In the genomic region with DNA sequence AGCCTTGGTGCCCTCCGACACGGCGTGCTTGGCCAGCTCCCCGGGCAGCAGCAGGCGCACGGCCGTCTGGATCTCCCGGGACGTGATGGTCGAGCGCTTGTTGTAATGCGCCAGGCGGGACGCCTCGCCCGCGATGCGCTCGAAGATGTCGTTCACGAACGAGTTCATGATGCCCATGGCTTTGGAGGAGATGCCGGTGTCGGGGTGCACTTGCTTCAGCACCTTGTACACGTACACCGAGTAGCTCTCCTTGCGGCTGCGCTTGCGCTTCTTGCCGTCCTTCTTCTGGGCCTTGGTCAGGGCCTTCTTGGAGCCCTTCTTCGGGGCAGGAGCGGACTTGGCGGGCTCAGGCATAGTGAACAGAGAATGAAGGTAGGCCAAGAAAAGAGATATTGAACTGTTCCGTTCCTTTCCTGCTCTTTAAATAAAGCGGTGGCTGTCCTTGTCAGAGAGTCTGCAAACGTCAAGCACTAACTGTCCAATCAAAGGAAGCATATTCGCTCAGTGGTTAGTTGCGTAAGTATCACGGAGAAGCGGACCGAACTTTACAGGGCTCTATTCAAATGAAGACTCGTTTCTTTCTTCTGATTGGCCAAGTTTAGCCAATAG, we compare ENCODE assay signal across 8 mouse cellular contexts. TPM values are rescaled to one million over a fixed set of nuclear protein-coding genes. Genes with fewer than 3 reads are reported as not detected.
A peak's percentile ranks its signal among the peaks of the same experiment; 100 is the strongest.
DNase-seq lines count a peak whose midpoint lies in the region; ATAC-seq and TF ChIP-seq lines count a peak whose summit lies in the region.
"Not testable (repeated sequence)": the region's sequence is repeated elsewhere in the genome, so short reads cannot be mapped to it uniquely, and the experiment has no call there.

A gene (minus strand): TSS at position 394 of the 609 bp plus-strand sequence.

- peak; percentile 98 for DNase-seq in CH12.LX (ENCODE audit: extremely low read depth)
- peak; percentile 90 for DNase-seq in c-Kit-positive CD71-negative TER-119-negative erythroid progenitor cells, embryonic 14.5 days (ENCODE audit: low read depth)
- peak; percentile 91 for DNase-seq in fibroblast of lung, adult 2 months (ENCODE audit: low read depth)
- peak; percentile 72 for DNase-seq in kidney, postnatal 10 days
- DNase-seq in liver, embryonic 13.5 days: peak; percentile 89

- peak; percentile 91 for ATAC-seq in heart, embryonic 15.5 days (replicated peaks; ENCODE audit: insufficient number of reproducible peaks, insufficient read depth, low FRiP score, low read depth)
- ATAC-seq in liver, embryonic 13.5 days (ENCODE audit: low read depth): peak; percentile 87
- ATAC-seq in stomach, embryonic 15.5 days (ENCODE audit: insufficient read depth, low FRiP score, low read depth): peak; percentile 95

- H3K4me3 ChIP-seq in CH12.LX (replicated peaks in 1 of 3; ENCODE audit: low read depth in 2 of 3, low read length in 2 of 3, poor library complexity in 1 of 3) (peak within 1 kb of the TSS; percentile 50 to 72 (median 51)), myocyte (peak within 1 kb of the TSS; percentile 37)
- peak within 1 kb of the TSS; percentile 58 for H3K4me3 ChIP-seq in heart, embryonic 15.5 days
- H3K4me3 ChIP-seq in liver, embryonic 13.5 days (replicated peaks): peak within 1 kb of the TSS; percentile 67
- H3K4me3 ChIP-seq in stomach, embryonic 15.5 days (replicated peaks): peak within 1 kb of the TSS; percentile 50

- not testable (repeated sequence) for H3ac ChIP-seq in myocyte (ENCODE audit: control insufficient read depth, insufficient read length)

- under 1% methylated on average over 39 of the region's 42 CpGs for WGBS in heart, embryonic 15.5 days
- WGBS in liver, embryonic 13.5 days (ENCODE audit: insufficient replicate concordance): under 1% methylated on average over 30 of the region's 42 CpGs
- WGBS in stomach, embryonic 15.5 days: under 1% methylated on average over 35 of the region's 42 CpGs

- TF ChIP-seq POLR2A in CH12.LX (IDR thresholded peaks at IDR 0.05; ENCODE audit: low read depth, low read length) (peak; percentile 99), myocyte (IDR thresholded peaks at IDR 0.05; ENCODE audit: insufficient read length, low read depth) (peak; percentile 65)

- H3K4me1 ChIP-seq in CH12.LX (ENCODE audit: control insufficient read depth in 1 of 2, insufficient read depth in 2 of 2): peaks cover 3 to 29% of the 10 kb centered on the region in 2 experiments; a peak in 3 of 4 replicates
- H3K4me1 ChIP-seq in heart, embryonic 15.5 days (replicated peaks); stomach, embryonic 15.5 days: not testable (repeated sequence)
- H3K4me1 ChIP-seq in liver, embryonic 13.5 days (replicated peaks): peaks cover 33% of the 10 kb centered on the region

- dilution Hi-C loops in CH12.LX (cut with MboI; ENCODE audit: extremely low pct_ligation_motif_present, extremely low pct_unique_long_range_greater_than_20kb, low sequenced_read_pairs): not testable (repeated sequence)

- TF ChIP-seq CTCF in CH12.LX (conservative IDR thresholded peaks at IDR 0.05 in 1 of 2, IDR thresholded peaks at IDR 0.05 in 1 of 2; ENCODE audit: low read depth in 2 of 2, low read length in 2 of 2): not testable (repeated sequence)

- not testable (repeated sequence) for H3K36me3 ChIP-seq in CH12.LX (replicated peaks in 1 of 2; ENCODE audit: control insufficient read depth in 1 of 2, insufficient read depth in 1 of 2, low read length in 1 of 2); heart, embryonic 15.5 days; liver, embryonic 13.5 days; myocyte (ENCODE audit: control insufficient read depth, insufficient read depth); stomach, embryonic 15.5 days

- not testable (repeated sequence) for H3K27me3 ChIP-seq in CH12.LX (replicated peaks); heart, embryonic 15.5 days; liver, embryonic 13.5 days; myocyte (ENCODE audit: control insufficient read depth, insufficient read depth, insufficient read length); stomach, embryonic 15.5 days (replicated peaks)

- not testable (repeated sequence) for H3K9me3 ChIP-seq in CH12.LX (replicated peaks; ENCODE audit: low read length); heart, embryonic 15.5 days (replicated peaks); liver, embryonic 13.5 days (replicated peaks); stomach, embryonic 15.5 days

- in situ Hi-C loops in CH12.LX (cut with MboI; ENCODE audit: low pct_ligation_motif_present, low pct_unique_long_range_greater_than_20kb, low sequenced_read_pairs): not testable (repeated sequence)

- H3K79me2 ChIP-seq in CH12.LX (replicated peaks; ENCODE audit: control insufficient read depth, extremely low read depth, insufficient read depth, poor library complexity, severe bottlenecking); myocyte (ENCODE audit: control insufficient read depth, insufficient read depth): not testable (repeated sequence)

- TF ChIP-seq EP300 in CH12.LX (IDR thresholded peaks at IDR 0.05; ENCODE audit: low read length): not testable (repeated sequence)

- H3K9ac ChIP-seq in CH12.LX (ENCODE audit: insufficient read depth, low read depth): peak within 1 kb of the TSS; percentile 97
- H3K9ac ChIP-seq in heart, embryonic 15.5 days: peak within 1 kb of the TSS; percentile 53
- peak within 1 kb of the TSS; percentile 90 for H3K9ac ChIP-seq in liver, embryonic 13.5 days
- peak within 1 kb of the TSS; percentile 41; the same call in 1 of the 2 replicates for H3K9ac ChIP-seq in stomach, embryonic 15.5 days

- not testable (repeated sequence) for TF ChIP-seq RAD21 in CH12.LX (IDR thresholded peaks at IDR 0.05; ENCODE audit: low read depth, low read length)

- H3K27ac ChIP-seq in CH12.LX (ENCODE audit: insufficient read depth, low read depth): peak within 1 kb of the TSS; percentile 97
- H3K27ac ChIP-seq in heart, embryonic 15.5 days: peak within 1 kb of the TSS; percentile 92
- peak within 1 kb of the TSS; percentile 98 for H3K27ac ChIP-seq in liver, embryonic 13.5 days
- H3K27ac ChIP-seq in stomach, embryonic 15.5 days: peak within 1 kb of the TSS; percentile 95

- H3K4me2 ChIP-seq in CH12.LX (ENCODE audit: insufficient read depth, low read depth, poor library complexity, severe bottlenecking) (peak within 1 kb of the TSS; percentile 84), myocyte (ENCODE audit: low read depth) (peak within 1 kb of the TSS; percentile 91)
- H3K4me2 ChIP-seq in heart, embryonic 15.5 days: peak within 1 kb of the TSS; percentile 77
- peak within 1 kb of the TSS; percentile 73 for H3K4me2 ChIP-seq in liver, embryonic 13.5 days
- H3K4me2 ChIP-seq in stomach, embryonic 15.5 days: peak within 1 kb of the TSS; percentile 65

TF ChIP-seq in CH12.LX, 34 proteins besides CTCF, POLR2A, EP300 and RAD21:
- TF ChIP-seq NELFE (IDR thresholded peaks at IDR 0.05; ENCODE audit: low read depth, low read length) (peak; percentile 99), ZMIZ1 (IDR thresholded peaks at IDR 0.05; ENCODE audit: low read depth, low read length) (peak; percentile 99), POLR2AphosphoS2 (IDR thresholded peaks at IDR 0.05; ENCODE audit: low read depth, low read length) (peak; percentile 98), HCFC1 (IDR thresholded peaks at IDR 0.05; ENCODE audit: low read depth, low read length) (peak; percentile 53; the same call in 1 of the 2 replicates), TCF12 (IDR thresholded peaks at IDR 0.05; ENCODE audit: low read depth, low read length) (peak; percentile 93), SIN3A (IDR thresholded peaks at IDR 0.05; ENCODE audit: low read length) (0 out of 2 replicates have a peak, but pooled peaks have one; percentile 18), NRF1 (IDR thresholded peaks at IDR 0.05; ENCODE audit: low read depth, low read length) (peak; percentile 63), ELF1 (IDR thresholded peaks at IDR 0.05; ENCODE audit: low read depth, low read length) (0 out of 2 replicates have a peak, but pooled peaks have one; percentile 9), TBP (conservative IDR thresholded peaks at IDR 0.05; ENCODE audit: low read depth, low read length) (peak; percentile 99), UBTF (IDR thresholded peaks at IDR 0.05; ENCODE audit: low read depth, low read length) (peak; percentile 98)

TF ChIP-seq in myocyte, 11 proteins besides CTCF, POLR2A, EP300 and RAD21:
- TF ChIP-seq E2F4 (IDR thresholded peaks at IDR 0.05; ENCODE audit: insufficient read depth) (peak; percentile 68), POLR2AphosphoS2 (IDR thresholded peaks at IDR 0.05; ENCODE audit: insufficient read length, low read depth) (peak; percentile 91), CEBPB (IDR thresholded peaks at IDR 0.05; ENCODE audit: insufficient read depth, poor library complexity, severe bottlenecking) (peak; percentile 95)

RNA-seq across cellular contexts. Expression of the gene that starts here (rescaled TPM):
- total RNA-seq in CH12.LX (2012; rRNA removed): 261 and 290 TPM in 2 replicates
- 5.7 and 8.0 TPM in 2 replicates for total RNA-seq in CH12.LX (2014; rRNA removed)
- polyA plus RNA-seq in CH12.LX (2012; ENCODE audit: insufficient read length, low read depth): 0.56 and 0.77 TPM in 2 replicates
- 0.61 and 0.74 TPM in 2 replicates for polyA plus RNA-seq in heart, embryonic 15.5 days (2015; fragmentation: Nextera tagmentation; extraction: Ambion mirVana)
- 1.7 TPM in 2 replicates for polyA plus RNA-seq in liver, embryonic 13.5 days (2015; fragmentation: Nextera tagmentation; extraction: Ambion mirVana)
- polyA plus RNA-seq in myocyte (2012; fragmentation: generic; extraction: Trizol): 1.1 TPM
- 1.0 and 1.5 TPM in 2 replicates for polyA plus RNA-seq in stomach, embryonic 15.5 days (2015; fragmentation: Nextera tagmentation; extraction: Ambion mirVana)

Comparison
In these comparisons a context has a peak if more than half of its experiments do, and no peak if none do; other contexts are left out.
1. Peak in every context shown above with its lines: DNase-seq, ATAC-seq, H3K4me3 ChIP-seq and H3K27ac ChIP-seq.
2. Peak in ATAC-seq, H3K4me3 ChIP-seq, H3K27ac ChIP-seq, H3K9ac ChIP-seq and H3K4me2 ChIP-seq in heart, embryonic 15.5 days; RNA of the gene not detected or under 1 TPM.
3. H3K9ac ChIP-seq: peak in every context shown above with its lines; median percentile 97 in CH12.LX; 90 in liver, embryonic 13.5 days; 53 in heart, embryonic 15.5 days; 41 in stomach, embryonic 15.5 days.